Mouse (Mus musculus): ENCODE measurements around the gene Aasdh. TPM values are rescaled to one million over a fixed set of nuclear protein-coding genes. Genes with fewer than 3 reads are reported as not detected.

Gene Aasdh
- polyA plus RNA-seq, 1 experiment from 2014 or later = 16.8 TPM

DNA sequence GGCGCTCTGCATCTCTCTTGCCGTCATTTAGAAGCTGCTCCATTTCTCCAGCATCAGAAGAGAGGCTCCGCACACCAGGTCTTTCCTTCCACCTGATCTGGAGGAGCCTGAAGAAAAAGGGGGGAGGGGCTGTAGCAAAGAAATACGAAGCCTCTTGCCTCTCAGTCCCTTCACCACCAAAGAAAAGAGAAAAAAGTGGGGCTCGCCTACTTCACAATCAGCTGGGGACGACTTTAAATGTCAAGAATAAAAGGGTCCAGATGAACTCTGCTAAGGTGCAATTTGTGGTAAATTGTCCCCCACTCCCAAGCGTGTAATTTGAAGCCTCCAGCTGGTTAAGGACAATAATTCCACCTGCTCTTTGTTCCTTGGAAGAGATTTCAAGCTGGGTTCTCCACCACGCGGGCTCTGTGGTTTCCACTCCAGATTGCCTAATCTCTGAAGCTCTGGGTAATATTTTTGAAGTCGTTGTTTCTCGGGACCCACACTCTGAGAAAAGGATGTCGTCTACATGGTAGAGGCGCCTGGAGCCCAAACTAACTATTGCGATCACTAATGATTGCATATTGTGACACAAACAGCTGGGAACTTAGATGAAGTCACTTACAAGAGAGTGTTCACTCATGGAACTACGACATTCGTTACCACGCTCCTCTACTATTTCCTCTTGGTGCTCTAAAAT is 72.6 kb downstream of the Aasdh start:
- no peak for ATAC-seq (replicated peaks; ENCODE audit: low FRiP score)
- Histone ChIP-seq H3K9ac (no peak overlapping the region), H3K27me3 (no peaks in the 10 kb centered on the region), H3K4me2 (no peak overlapping the region), H3K4me3 (replicated peaks) (no peak overlapping the region), H3K27ac (no peak overlapping the region), H3K36me3 (no peaks in the 10 kb centered on the region), H3K4me1 (no peaks in the 10 kb centered on the region), H3K9me3 (replicated peaks) (no peaks in the 10 kb centered on the region)
- WGBS = 68% methylated on average over 17 of the region's 17 CpGs

- Histone ChIP-seq H3K9me3 (replicated peaks) (no peaks in the 10 kb centered on the region), H3K9ac (no peak overlapping the region), H3K27ac (no peak overlapping the region), H3K27me3 (no peaks in the 10 kb centered on the region), H3K36me3 (no peaks in the 10 kb centered on the region), H3K4me1 (no peaks in the 10 kb centered on the region), H3K4me3 (replicated peaks) (no peak overlapping the region), H3K4me2 (no peak overlapping the region)
- WGBS = 93% methylated on average over 7 of the region's 7 CpGs
- no peak for ATAC-seq (replicated peaks; ENCODE audit: low FRiP score)
Observed at GRCm38 (mm10) chr5:76828527-76829240, 76.6 kb downstream of the Aasdh start.

Other genes with a start within 250 kb of the Aasdh start
- 17.2 and 17.3 TPM in 2 replicates for gene C530008M17Rik, start 249.0 kb downstream of the Aasdh start, polyA plus RNA-seq (2015; fragmentation: Nextera tagmentation; extraction: Ambion mirVana)
- gene Paics, start 45.8 kb upstream of the Aasdh start, polyA plus RNA-seq (2015; fragmentation: Nextera tagmentation; extraction: Ambion mirVana) = 316 and 330 TPM in 2 replicates
- gene Ppat, start 46.1 kb upstream of the Aasdh start, polyA plus RNA-seq (2015; fragmentation: Nextera tagmentation; extraction: Ambion mirVana) = 40.1 and 43.6 TPM in 2 replicates
- 95.2 and 98.1 TPM in 2 replicates for gene Srp72, start 69.2 kb upstream of the Aasdh start, polyA plus RNA-seq (2015; fragmentation: Nextera tagmentation; extraction: Ambion mirVana)
- 0.44 TPM in 1 of 2 replicates, not detected in the other for gene Arl9, start 98.5 kb upstream of the Aasdh start, polyA plus RNA-seq (2015; fragmentation: Nextera tagmentation; extraction: Ambion mirVana)
- not detected in 2 replicates for gene Thegl, start 110.5 kb upstream of the Aasdh start, polyA plus RNA-seq (2015; fragmentation: Nextera tagmentation; extraction: Ambion mirVana)
- gene Hopx, start 209.6 kb upstream of the Aasdh start, polyA plus RNA-seq (2015; fragmentation: Nextera tagmentation; extraction: Ambion mirVana) = 1.0 and 1.7 TPM in 2 replicates